Mouse (Mus musculus) testis, adult 2 months (tissue): ENCODE results near the gene Tcf3. TPM values are rescaled to one million over a fixed set of nuclear protein-coding genes. Genes with fewer than 3 reads are reported as not detected.

Experiments
- H3K27ac ChIP-seq: fragments of 200-500 bp; 2 replicates; pipeline ENCODE4 v1.5.1; 2012; ENCODE audit warnings: low read depth, low read length; ENCODE audit not compliant: control insufficient read depth, insufficient read depth
- H3K27me3 ChIP-seq: fragments of 200-500 bp; 2 replicates; pipeline ENCODE4 v1.6.1; 2012; ENCODE audit warnings: mild to moderate bottlenecking, low read length, moderate library complexity; ENCODE audit not compliant: control insufficient read depth, insufficient read depth
- H3K36me3 ChIP-seq: fragments of 200-500 bp; 2 replicates; pipeline ENCODE4 v1.6.1; 2012; ENCODE audit warnings: mild to moderate bottlenecking, low read length; ENCODE audit not compliant: control insufficient read depth, insufficient read depth
- H3K4me1 ChIP-seq: fragments of 200-500 bp; 2 replicates; pipeline ENCODE4 v1.6.1; 2012; ENCODE audit warnings: low read length; ENCODE audit not compliant: control insufficient read depth, insufficient read depth
- H3K4me3 ChIP-seq: fragments of 200-500 bp; 2 replicates; pipeline ENCODE4 v1.5.1; 2012; ENCODE audit warnings: low read depth, mild to moderate bottlenecking, low read length, moderate library complexity, mixed read lengths; ENCODE audit not compliant: control insufficient read depth
- CTCF ChIP-seq: fragments of 200-500 bp; IDR thresholded peaks from 2 replicates; pipeline ENCODE4 v1.5.1; 2012; ENCODE audit warnings: low read depth, mild to moderate bottlenecking, inconsistent platforms, low read length, moderate library complexity; ENCODE audit not compliant: control insufficient read depth, insufficient read depth, insufficient replicate concordance
- POLR2A ChIP-seq: fragments of 200-500 bp; IDR thresholded peaks from 2 replicates; pipeline ENCODE4 v1.6.1; 2012; ENCODE audit warnings: low read depth, mild to moderate bottlenecking, inconsistent platforms, low read length, moderate library complexity; ENCODE audit not compliant: control insufficient read depth
- polyA plus RNA-seq: library from polyadenylated mRNA; depleted of rRNA; stranded (reverse); fragments of >200 nt; gene quantifications from 2 replicates; pipeline ENCODE4 v1.2.3, GENCODE M21; 2012

The Tcf3 gene
- polyA plus RNA-seq, 1 experiment, result 14.9 TPM

GRCm38 (mm10) chr10:80437973-80438372, 4.5 kb upstream of the Tcf3 start:
- Histone ChIP-seq H3K4me3 (no peak overlapping the region), H3K27ac (no peak overlapping the region), H3K36me3 (no peaks in the 10 kb centered on the region), H3K27me3 (no peaks in the 10 kb centered on the region), H3K4me1 (peaks cover 22% of the 10 kb centered on the region)
- TF ChIP-seq POLR2A (no peak), CTCF (no peak)

DNA sequence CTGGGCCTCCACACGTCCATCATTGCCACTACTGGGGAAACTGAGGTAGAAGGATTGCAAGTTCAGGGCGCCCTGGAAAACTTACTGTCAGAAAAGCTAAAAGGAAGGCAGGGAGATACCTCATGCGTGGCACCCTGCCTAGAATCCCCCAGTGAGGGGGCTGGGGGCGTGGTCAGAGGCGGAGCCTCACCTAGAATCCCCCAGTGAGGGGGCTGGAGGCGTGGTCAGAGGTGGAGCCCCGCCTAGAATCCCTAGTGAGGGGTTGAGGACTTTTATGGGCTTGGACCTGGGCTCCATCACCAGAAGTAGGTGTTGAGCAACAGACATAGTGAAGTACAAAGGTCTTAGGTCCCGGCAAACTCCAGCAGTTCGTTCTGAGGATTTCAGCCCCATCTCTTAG, 2.8 kb upstream of the Tcf3 start:
- H3K27ac ChIP-seq, result no peak overlapping the region
- H3K4me3 ChIP-seq, result no peak overlapping the region
- no peaks in the 10 kb centered on the region for H3K27me3 ChIP-seq

GRCm38 (mm10) chr10:80435764-80436163, 2.3 kb upstream of the Tcf3 start:
- Histone ChIP-seq H3K36me3 (no peaks in the 10 kb centered on the region), H3K4me3 (no peak overlapping the region), H3K4me1 (peaks cover 30% of the 10 kb centered on the region), H3K27me3 (no peaks in the 10 kb centered on the region), H3K27ac (no peak overlapping the region)
- TF ChIP-seq CTCF (no peak), POLR2A (no peak)

More for the DNA sequence above, 2.8 kb upstream of the Tcf3 start:
- Histone ChIP-seq H3K36me3 (no peaks in the 10 kb centered on the region), H3K4me1 (peaks cover 30% of the 10 kb centered on the region)
- TF ChIP-seq POLR2A (no peak), CTCF (no peak)

GRCm38 (mm10) chr10:80434823-80435222, 1.4 kb upstream of the Tcf3 start:
- Histone ChIP-seq H3K4me3 (no peak overlapping the region), H3K27ac (no peak overlapping the region), H3K27me3 (no peaks in the 10 kb centered on the region), H3K36me3 (no peaks in the 10 kb centered on the region), H3K4me1 (peaks cover 30% of the 10 kb centered on the region)
- no peak for TF ChIP-seq CTCF
- no peak for TF ChIP-seq POLR2A

- peaks cover 28% of the 10 kb centered on the region for H3K4me1 ChIP-seq
- H3K36me3 ChIP-seq, result no peaks in the 10 kb centered on the region
- TF ChIP-seq POLR2A (no peak), CTCF (no peak)
- no peak overlapping the region for H3K27ac ChIP-seq
- no peaks in the 10 kb centered on the region for H3K27me3 ChIP-seq
- peak overlapping the region; percentile 90 for H3K4me3 ChIP-seq
These were observed 766 bp upstream of the Tcf3 start for GRCm38 (mm10) chr10:80434233-80434592.

DNA sequence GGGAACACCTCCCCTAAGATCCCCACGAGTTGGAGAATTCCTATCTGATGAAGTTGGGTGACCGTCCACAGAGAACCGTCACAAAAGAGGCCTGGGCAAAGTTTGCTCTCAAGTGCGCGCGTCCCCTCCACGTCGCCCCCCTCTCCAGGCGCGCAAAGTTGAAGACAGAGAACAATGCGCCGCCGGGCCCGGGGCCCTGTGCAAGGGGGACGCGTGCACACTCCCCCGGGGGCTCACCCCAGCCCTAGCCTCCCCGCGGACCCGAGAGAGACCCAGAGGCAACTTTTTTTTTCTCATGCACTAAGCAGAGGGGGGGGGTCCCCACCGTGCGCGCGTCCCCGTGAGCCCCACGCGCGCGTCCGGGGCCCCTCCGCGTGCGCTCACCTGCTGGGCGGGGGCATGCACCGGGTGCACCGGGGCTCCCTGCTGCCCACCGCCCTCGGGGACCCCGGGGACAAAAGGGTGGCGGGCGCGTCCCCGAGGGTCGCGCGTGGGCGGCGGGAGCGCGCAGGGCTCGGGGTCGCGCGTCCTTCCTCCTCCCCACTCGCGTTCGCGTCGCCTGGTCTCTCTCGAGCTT, 423 bp downstream of the Tcf3 start:
- Histone ChIP-seq H3K4me1 (peaks cover 22% of the 10 kb centered on the region), H3K27ac (peak overlapping the region; percentile 73), H3K4me3 (peak overlapping the region; percentile 90), H3K36me3 (no peaks in the 10 kb centered on the region), H3K27me3 (no peaks in the 10 kb centered on the region)
- TF ChIP-seq POLR2A (no peak), CTCF (no peak)

DNA sequence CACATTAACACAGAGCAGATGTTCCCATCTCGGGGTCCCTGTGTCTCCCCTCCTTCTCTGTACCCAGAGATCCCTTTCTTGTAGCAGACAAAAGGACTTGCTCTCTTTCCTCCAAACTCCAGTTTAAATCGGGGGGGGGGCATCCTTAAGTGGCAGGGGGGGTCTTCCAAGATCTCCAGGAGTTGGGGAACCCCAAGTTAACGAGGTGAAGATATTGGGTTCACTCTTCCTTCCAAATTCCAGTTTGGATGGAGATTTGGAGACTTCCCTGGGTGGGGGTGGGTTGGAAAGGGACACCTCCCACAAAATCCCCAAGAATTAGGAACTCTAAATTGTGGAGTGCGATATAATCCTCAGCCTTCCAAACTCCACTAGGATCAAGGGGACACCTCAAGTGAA, 1.1 kb downstream of the Tcf3 start:
- no peaks in the 10 kb centered on the region for H3K27me3 ChIP-seq
- TF ChIP-seq POLR2A (no peak), CTCF (no peak)
- no peak overlapping the region for H3K27ac ChIP-seq
- H3K4me1 ChIP-seq, result peaks cover 22% of the 10 kb centered on the region
- H3K4me3 ChIP-seq, result peak overlapping the region; percentile 90
- H3K36me3 ChIP-seq, result no peaks in the 10 kb centered on the region
